Mouse (Mus musculus): ENCODE measurements at regions not wholly inside any gene's neighbourhood (a gene's known extent, or its start where the extent isn't known, plus 50 kb on each side); places are given as distances from the start of the nearest gene placed in this dataset.

DNA sequence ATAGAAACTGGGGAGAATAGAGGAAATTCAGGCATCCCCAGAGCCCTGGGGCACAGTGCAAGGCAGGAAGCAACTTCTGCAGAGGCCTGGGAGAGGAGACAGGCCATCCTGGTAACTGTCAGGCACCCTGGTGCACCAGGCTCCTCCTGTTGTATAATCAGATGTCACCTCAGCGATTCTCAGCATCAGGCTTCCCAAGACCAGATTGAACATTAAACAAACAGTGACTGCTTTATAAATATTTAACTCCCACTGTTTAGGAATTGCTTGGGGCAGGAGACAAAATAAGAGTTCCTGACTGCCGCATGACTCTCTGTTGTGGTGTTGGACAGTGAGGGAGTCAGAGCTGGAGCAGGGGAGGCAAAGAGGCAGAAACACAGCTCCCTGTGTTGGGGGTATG lies 1210.1 kb upstream of the A1bg start:
- TF ChIP-seq POLR2A (IDR thresholded peaks at IDR 0.05; ENCODE audit: insufficient read length, low read depth) = no peak
- no peak for TF ChIP-seq MAX (IDR thresholded peaks at IDR 0.05; ENCODE audit: low read depth)
- TF ChIP-seq CEBPB (IDR thresholded peaks at IDR 0.05; ENCODE audit: insufficient read depth, poor library complexity, severe bottlenecking) = no peak
- TF ChIP-seq MYOD1 (IDR thresholded peaks at IDR 0.05; ENCODE audit: control insufficient read depth in 1 of 3, insufficient read length in 2 of 3, low read depth in 2 of 3) = no peak
- no peak for TF ChIP-seq E2F4 (IDR thresholded peaks at IDR 0.05; ENCODE audit: insufficient read depth)
- no peak for TF ChIP-seq USF1 (IDR thresholded peaks at IDR 0.05; ENCODE audit: low read depth)
- TF ChIP-seq TCF12 (IDR thresholded peaks at IDR 0.05; ENCODE audit: insufficient read depth, poor library complexity, severe bottlenecking) = no peak
